Mouse (Mus musculus): ENCODE measurements around the gene Zscan5b.

DNA sequence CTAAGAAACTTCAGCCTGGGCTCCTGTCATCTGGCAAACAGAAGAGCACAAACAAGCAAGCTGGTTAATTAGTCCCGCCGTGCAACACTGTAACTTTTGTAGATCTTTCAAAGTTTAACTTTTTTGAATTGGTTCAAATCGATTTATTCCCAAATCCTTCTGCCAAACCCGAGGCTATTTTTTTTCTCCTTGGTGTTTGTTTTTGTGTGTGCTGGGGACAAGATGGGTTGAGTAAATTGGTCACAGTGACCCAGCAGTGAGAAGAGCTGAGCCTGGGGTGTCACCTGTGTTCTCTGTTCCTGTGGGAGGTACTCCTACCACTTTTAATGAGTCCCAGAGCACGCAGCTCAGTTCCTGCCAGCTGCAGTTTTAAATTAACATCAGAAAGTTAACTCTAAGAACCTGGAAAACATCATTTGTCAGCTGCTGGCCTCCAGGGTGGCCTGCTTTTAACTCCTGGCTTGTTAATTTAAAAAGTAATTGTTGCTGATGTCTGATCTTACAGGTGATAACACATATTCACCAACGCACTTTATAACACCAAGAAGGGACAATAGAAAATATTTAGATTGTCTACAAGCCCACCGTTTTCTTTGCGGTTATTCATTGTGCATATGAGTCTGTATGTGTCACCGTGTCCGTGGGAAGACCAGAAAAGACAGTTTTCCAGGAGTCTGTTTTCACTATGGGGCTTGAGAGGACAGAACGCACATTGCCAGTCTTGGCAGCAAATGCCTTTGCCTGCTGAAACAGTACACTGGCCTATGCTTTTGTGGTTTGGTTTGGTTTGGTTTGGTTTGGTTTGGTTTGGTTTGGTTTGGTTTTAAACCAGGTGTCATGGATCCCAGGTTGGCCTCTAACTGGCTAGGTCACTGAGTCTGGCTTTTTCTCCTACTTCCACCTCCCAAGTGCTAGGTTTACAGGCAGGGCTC is 22.5 kb downstream of the Zscan5b start:
- TF ChIP-seq POLR2A (IDR thresholded peaks at IDR 0.05; ENCODE audit: low read depth, low read length) (no peak), CTCF (IDR thresholded peaks at IDR 0.05; ENCODE audit: extremely low read depth, insufficient read depth, insufficient read length, insufficient replicate concordance) (no peak)
